Mouse (Mus musculus): Measurements from ENCODE around the gene 9030025P20Rik. TPM values are rescaled to one million over a fixed set of nuclear protein-coding genes. Genes with fewer than 3 reads are reported as not detected.

Gene 9030025P20Rik
- polyA plus RNA-seq, 1 experiment from 2014 or later: 12.4 TPM

Other genes starting within 250 kb of the 9030025P20Rik start
- gene Wdr27, start 35.3 kb upstream of the 9030025P20Rik start, polyA plus RNA-seq (2015; fragmentation: Nextera tagmentation; extraction: Ambion mirVana): 7.9 and 8.4 TPM in 2 replicates
- gene 1600012H06Rik, start 35.3 kb upstream of the 9030025P20Rik start, polyA plus RNA-seq (2015; fragmentation: Nextera tagmentation; extraction: Ambion mirVana): 28.8 and 31.6 TPM in 2 replicates
- 20.5 and 22.0 TPM in 2 replicates for gene Phf10, start 17.2 kb upstream of the 9030025P20Rik start, polyA plus RNA-seq (2015; fragmentation: Nextera tagmentation; extraction: Ambion mirVana)
- 1.1 TPM in 1 of 2 replicates, not detected in the other for gene Gm3417, start 322 bp downstream of the 9030025P20Rik start, polyA plus RNA-seq (2015; fragmentation: Nextera tagmentation; extraction: Ambion mirVana)
- gene Gm3435, start 31.7 kb downstream of the 9030025P20Rik start, polyA plus RNA-seq (2015; fragmentation: Nextera tagmentation; extraction: Ambion mirVana): 10.4 and 10.6 TPM in 2 replicates
- 92.7 and 94.3 TPM in 2 replicates for gene Ermard, start 62.7 kb downstream of the 9030025P20Rik start, polyA plus RNA-seq (2015; fragmentation: Nextera tagmentation; extraction: Ambion mirVana)
- 0.41 TPM in 1 of 2 replicates, not detected in the other for gene Tcte3, start 63.0 kb downstream of the 9030025P20Rik start, polyA plus RNA-seq (2015; fragmentation: Nextera tagmentation; extraction: Ambion mirVana)
- 5.6 and 7.0 TPM in 2 replicates for gene Gm3448, start 63.1 kb downstream of the 9030025P20Rik start, polyA plus RNA-seq (2015; fragmentation: Nextera tagmentation; extraction: Ambion mirVana)

All from forebrain, embryonic 13.5 days (tissue).